Comparison of ENCODE assay signal across 20 mouse cellular contexts in genomic region chr13:70681411-70682183, GRCm38 (mm10). TPM values are rescaled to one million over a fixed set of nuclear protein-coding genes. Genes with fewer than 3 reads are reported as not detected.
DNase-seq lines count a peak whose midpoint lies in the region; ATAC-seq lines count a peak whose summit lies in the region.
"Had no signal": no experiment of that assay in that cellular context is flagged by ENCODE, and none has a peak within 500 bp of the region (broad histone marks: within the 10 kb centered on the region; RNA-seq: fewer than 3 reads in every experiment).

No protein-coding gene starts in this region.

- peak; percentile 8 for DNase-seq in kidney, postnatal 14 days
- DNase-seq in kidney, postnatal 25 days: no peak
- peak; percentile 34 for DNase-seq in embryonic facial prominence, embryonic 10.5 days (ENCODE audit: low spot score)
- DNase-seq in forelimb bud, embryonic 11.5 days (ENCODE audit: low read depth, low spot score): peak; percentile 35
- DNase-seq in lung, postnatal 36 days: peak; percentile 16
- DNase-seq in hindbrain, embryonic 14.5 days (ENCODE audit: low spot score): no peak
- no peak for DNase-seq in gastrocnemius, postnatal 10 days
- no peak for DNase-seq in heart, postnatal 36 days
- DNase-seq: B cell, adult 2 months; cerebellum, postnatal 14 days; heart, adult 11 months; kidney, adult 9 months; thymus, postnatal 4 days had no signal

- H3K4me3 ChIP-seq in embryonic facial prominence, embryonic 10.5 days: no peak overlapping the region
- no peak overlapping the region for H3K4me3 ChIP-seq in hindbrain, embryonic 14.5 days (replicated peaks; ENCODE audit: low read length)
- H3K4me3 ChIP-seq: embryonic facial prominence, embryonic 12.5 days; forebrain, embryonic 12.5 days; hindbrain, embryonic 12.5 days; liver, embryonic 12.5 days; megakaryocyte, embryonic 14.5 days; neural tube, embryonic 12.5 days had no signal

- peaks cover 10% of the 10 kb centered on the region for H3K4me1 ChIP-seq in embryonic facial prominence, embryonic 10.5 days
- 0 out of 2 replicates have a peak, but pooled peaks cover 5% of the 10 kb centered on the region for H3K4me1 ChIP-seq in hindbrain, embryonic 14.5 days (replicated peaks; ENCODE audit: control insufficient read depth, insufficient read depth, low read length)
- H3K4me1 ChIP-seq: embryonic facial prominence, embryonic 12.5 days; hindbrain, embryonic 12.5 days; liver, embryonic 12.5 days had no signal

- 77% methylated on average over 7 of the region's 7 CpGs for WGBS in embryonic facial prominence, embryonic 10.5 days
- 85% methylated on average over 7 of the region's 7 CpGs for WGBS in hindbrain, embryonic 14.5 days

- H3K9ac ChIP-seq in hindbrain, embryonic 14.5 days: no peak overlapping the region
- H3K9ac ChIP-seq: embryonic facial prominence, embryonic 12.5 days; forebrain, embryonic 12.5 days; hindbrain, embryonic 12.5 days; liver, embryonic 12.5 days; neural tube, embryonic 12.5 days had no signal

- intact Hi-C loops in heart, postnatal 36 days (cut with DNase I): no loop called here

- no peak for ATAC-seq in hindbrain, embryonic 14.5 days (ENCODE audit: low FRiP score)
- ATAC-seq: liver, embryonic 12.5 days; Patski had no signal

- no peaks in the 10 kb centered on the region for H3K36me3 ChIP-seq in embryonic facial prominence, embryonic 10.5 days (replicated peaks)
- no peaks in the 10 kb centered on the region for H3K36me3 ChIP-seq in hindbrain, embryonic 14.5 days (replicated peaks; ENCODE audit: control insufficient read depth, insufficient read depth)
- H3K36me3 ChIP-seq: embryonic facial prominence, embryonic 12.5 days; forebrain, embryonic 12.5 days; hindbrain, embryonic 12.5 days; liver, embryonic 12.5 days; neural tube, embryonic 12.5 days had no signal

- no peaks in the 10 kb centered on the region for H3K27me3 ChIP-seq in embryonic facial prominence, embryonic 10.5 days (replicated peaks; ENCODE audit: low read depth, poor library complexity, severe bottlenecking)
- H3K27me3 ChIP-seq in hindbrain, embryonic 14.5 days (ENCODE audit: control insufficient read depth, insufficient read depth, low read length): no peaks in the 10 kb centered on the region
- H3K27me3 ChIP-seq: embryonic facial prominence, embryonic 12.5 days; forebrain, embryonic 12.5 days; hindbrain, embryonic 12.5 days; liver, embryonic 12.5 days; neural tube, embryonic 12.5 days; Patski had no signal

- H3K4me2 ChIP-seq in hindbrain, embryonic 14.5 days (replicated peaks): no peak overlapping the region
- H3K4me2 ChIP-seq: embryonic facial prominence, embryonic 12.5 days; forebrain, embryonic 12.5 days; hindbrain, embryonic 12.5 days; liver, embryonic 12.5 days; neural tube, embryonic 12.5 days had no signal

- no peak overlapping the region for H3K27ac ChIP-seq in embryonic facial prominence, embryonic 10.5 days (replicated peaks)
- no peak overlapping the region for H3K27ac ChIP-seq in hindbrain, embryonic 14.5 days
- H3K27ac ChIP-seq: embryonic facial prominence, embryonic 12.5 days; forebrain, embryonic 12.5 days; hindbrain, embryonic 12.5 days; liver, embryonic 12.5 days; neural tube, embryonic 12.5 days had no signal

- H3K9me3 ChIP-seq in embryonic facial prominence, embryonic 10.5 days: no peaks in the 10 kb centered on the region
- H3K9me3 ChIP-seq in hindbrain, embryonic 14.5 days (ENCODE audit: control insufficient read depth, low read length): no peaks in the 10 kb centered on the region
- H3K9me3 ChIP-seq: embryonic facial prominence, embryonic 12.5 days; forebrain, embryonic 12.5 days; hindbrain, embryonic 12.5 days; liver, embryonic 12.5 days; neural tube, embryonic 12.5 days had no signal

RNA-seq across cellular contexts. Expression of gene Ice1, which starts 44.2 kb away (rescaled TPM):
- polyA plus RNA-seq in embryonic facial prominence, embryonic 10.5 days (2016; fragmentation: Nextera tagmentation; extraction: Ambion mirVana): 23.6 and 25.2 TPM in 2 replicates
- polyA plus RNA-seq in hindbrain, embryonic 14.5 days (2014; fragmentation: Nextera tagmentation; extraction: Ambion mirVana): 47.9 and 51.8 TPM in 2 replicates
- total RNA-seq in gastrocnemius, postnatal 10 days (2021): 10 to 100 TPM; 20.7 to 30.7 TPM
- total RNA-seq in heart, postnatal 36 days (2021): 10 to 100 TPM; 25.6 to 27.2 TPM

Comparison
In these comparisons a context has a peak if more than half of its experiments do, and no peak if none do; other contexts are left out.
1. DNase-seq: peak in kidney, postnatal 14 days (single experiment), embryonic facial prominence, embryonic 10.5 days (single experiment), forelimb bud, embryonic 11.5 days (single experiment) and lung, postnatal 36 days (single experiment); none in kidney, postnatal 25 days (0 of 2), hindbrain, embryonic 14.5 days (single experiment), gastrocnemius, postnatal 10 days (single experiment) and heart, postnatal 36 days (0 of 2).